Mouse (Mus musculus): ENCODE data around the gene Cx3cl1.

Gene Cx3cl1

DNA sequence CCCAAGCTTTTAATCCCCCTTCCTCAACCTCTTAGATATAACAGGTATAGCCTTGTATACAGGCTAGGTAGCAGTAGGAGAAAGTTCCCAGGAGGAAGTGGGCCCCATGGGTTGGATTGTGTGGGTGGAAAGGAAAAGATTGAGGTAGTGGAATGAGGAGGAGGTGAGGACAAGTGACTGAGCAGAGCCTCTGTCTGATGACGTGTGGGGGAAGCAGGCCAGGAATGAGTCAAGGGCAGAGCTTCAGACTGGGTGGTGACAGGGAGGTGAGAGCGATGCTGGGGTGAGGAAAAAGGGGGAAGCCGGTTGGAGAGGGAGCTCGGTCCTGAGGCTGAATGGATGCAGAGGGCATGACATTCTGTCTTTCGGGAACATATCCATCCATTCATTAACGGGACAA, 31.7 kb downstream of the Cx3cl1 start:
- DNase-seq = no peak

- no peak for DNase-seq
Observed at GRCm38 (mm10) chr8:94804546-94805340, 32.9 kb downstream of the Cx3cl1 start.

DNA sequence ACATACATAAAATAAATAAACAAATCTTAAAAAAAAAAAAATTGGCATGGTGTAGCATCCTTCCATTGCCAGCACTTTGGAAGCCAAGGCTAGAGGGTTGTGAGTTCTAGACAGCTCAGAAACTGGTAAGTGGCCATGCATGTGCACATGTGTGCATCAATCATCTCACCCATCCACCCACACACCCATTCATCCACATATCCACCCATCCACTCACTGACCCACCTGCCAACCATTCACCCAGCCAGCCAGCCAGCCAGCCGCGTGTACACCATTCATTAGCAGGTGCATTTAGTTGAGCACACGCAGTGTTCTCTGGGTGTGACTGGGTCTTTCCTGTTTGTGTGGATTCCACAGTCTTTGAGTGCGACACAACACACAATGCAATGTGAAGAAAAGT, 34.0 kb downstream of the Cx3cl1 start:
- DNase-seq = no peak

- DNase-seq = no peak
Observed at GRCm38 (mm10) chr8:94807506-94807905, 35.7 kb downstream of the Cx3cl1 start.

- no peak for DNase-seq
Observed at GRCm38 (mm10) chr8:94808372-94808771, 36.6 kb downstream of the Cx3cl1 start.

- no peak for DNase-seq
Observed at GRCm38 (mm10) chr8:94810153-94810552, 38.3 kb downstream of the Cx3cl1 start, which contains the start of gene Ccl17. TSS of gene Ccl17 (plus strand) at chr8:94810453.

DNA sequence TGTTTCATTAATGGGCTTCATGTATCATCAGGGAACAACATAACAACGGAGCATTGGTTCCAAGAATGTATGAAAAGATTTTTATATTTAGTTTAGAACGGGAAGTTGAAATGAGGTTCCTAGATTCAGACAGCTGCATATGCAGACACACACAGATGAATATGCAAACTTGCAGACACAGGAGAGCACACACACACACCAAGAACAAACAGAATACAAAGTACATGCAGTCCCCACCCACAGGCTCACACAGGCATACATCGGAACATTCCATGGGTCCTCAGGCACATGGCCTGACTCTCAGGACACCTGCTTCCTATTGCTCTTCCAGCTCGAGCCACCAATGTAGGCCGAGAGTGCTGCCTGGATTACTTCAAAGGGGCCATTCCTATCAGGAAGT, 39.0 kb downstream of the Cx3cl1 start:
- DNase-seq = no peak

DNA sequence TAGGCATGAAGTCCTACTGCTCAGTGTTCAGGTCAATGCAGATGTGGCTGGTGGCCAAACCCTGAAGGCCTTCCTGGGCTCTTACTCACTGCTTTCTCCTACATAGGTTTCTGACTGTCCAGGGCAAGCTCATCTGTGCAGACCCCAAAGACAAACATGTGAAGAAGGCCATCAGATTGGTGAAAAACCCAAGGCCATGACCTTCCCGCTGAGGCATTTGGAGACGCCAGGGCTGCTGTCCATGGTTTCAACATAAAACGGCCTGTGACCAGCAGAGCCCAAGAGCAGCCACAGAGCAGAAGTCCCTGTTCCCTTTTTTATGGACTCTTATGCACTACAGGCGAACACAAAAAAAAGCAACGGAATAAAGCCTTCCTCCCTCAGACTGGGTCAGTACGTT, 39.8 kb downstream of the Cx3cl1 start:
- DNase-seq = no peak

- peak; percentile 85 for DNase-seq
Observed at GRCm38 (mm10) chr8:94812645-94813098, 40.9 kb downstream of the Cx3cl1 start.

GRCm38 (mm10) chr8:94814556-94814955, 42.7 kb downstream of the Cx3cl1 start:
- no peak for DNase-seq

- no peak for DNase-seq
Observed at GRCm38 (mm10) chr8:94817933-94818332, 46.1 kb downstream of the Cx3cl1 start.

DNA sequence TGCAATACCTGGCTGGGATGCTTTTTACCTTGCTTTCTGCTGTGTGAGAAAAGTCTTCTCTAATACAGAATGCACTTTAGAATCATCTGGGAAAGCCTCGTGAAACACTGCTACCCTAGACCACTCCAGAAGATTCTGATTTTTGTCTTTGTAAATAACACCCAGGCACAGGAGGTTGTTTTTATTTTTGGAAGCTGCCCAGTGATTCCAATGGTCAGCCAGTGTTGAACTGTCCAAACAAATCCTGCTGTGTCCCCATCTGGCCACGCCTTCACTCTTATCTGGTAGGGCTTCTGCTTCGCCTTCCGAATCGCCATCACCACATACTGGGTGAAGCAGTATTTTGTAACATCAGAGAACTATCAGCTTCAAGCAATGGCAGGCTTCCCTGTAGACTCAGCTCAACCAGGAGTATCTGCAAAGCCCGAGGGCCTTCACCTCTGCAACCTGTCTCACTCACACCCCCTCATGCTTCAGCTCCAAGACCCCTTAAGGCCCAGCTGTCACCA, 47.9 kb downstream of the Cx3cl1 start:
- DNase-seq = no peak

GRCm38 (mm10) chr8:94820553-94820952, 48.7 kb downstream of the Cx3cl1 start:
- no peak for DNase-seq

DNA sequence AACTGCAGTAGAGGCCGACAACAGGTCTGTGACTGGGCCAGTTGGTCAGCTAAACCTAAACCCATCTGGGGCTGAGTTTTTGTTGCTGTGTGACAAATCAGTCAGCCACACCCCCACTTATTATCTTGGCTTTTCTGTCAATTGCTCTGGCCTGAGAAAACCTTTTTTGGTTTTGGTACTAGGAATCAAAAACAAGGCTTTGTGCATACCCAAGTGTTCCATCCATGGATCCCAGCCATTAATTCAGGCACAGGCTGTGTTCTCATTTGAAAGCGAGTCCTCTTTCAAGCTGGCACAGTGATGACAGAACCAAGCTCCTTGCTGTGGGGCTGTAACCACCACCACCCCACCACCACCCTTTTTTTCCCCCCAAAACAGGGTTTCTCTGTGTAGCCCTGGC, 49.6 kb downstream of the Cx3cl1 start:
- no peak for DNase-seq

DNA sequence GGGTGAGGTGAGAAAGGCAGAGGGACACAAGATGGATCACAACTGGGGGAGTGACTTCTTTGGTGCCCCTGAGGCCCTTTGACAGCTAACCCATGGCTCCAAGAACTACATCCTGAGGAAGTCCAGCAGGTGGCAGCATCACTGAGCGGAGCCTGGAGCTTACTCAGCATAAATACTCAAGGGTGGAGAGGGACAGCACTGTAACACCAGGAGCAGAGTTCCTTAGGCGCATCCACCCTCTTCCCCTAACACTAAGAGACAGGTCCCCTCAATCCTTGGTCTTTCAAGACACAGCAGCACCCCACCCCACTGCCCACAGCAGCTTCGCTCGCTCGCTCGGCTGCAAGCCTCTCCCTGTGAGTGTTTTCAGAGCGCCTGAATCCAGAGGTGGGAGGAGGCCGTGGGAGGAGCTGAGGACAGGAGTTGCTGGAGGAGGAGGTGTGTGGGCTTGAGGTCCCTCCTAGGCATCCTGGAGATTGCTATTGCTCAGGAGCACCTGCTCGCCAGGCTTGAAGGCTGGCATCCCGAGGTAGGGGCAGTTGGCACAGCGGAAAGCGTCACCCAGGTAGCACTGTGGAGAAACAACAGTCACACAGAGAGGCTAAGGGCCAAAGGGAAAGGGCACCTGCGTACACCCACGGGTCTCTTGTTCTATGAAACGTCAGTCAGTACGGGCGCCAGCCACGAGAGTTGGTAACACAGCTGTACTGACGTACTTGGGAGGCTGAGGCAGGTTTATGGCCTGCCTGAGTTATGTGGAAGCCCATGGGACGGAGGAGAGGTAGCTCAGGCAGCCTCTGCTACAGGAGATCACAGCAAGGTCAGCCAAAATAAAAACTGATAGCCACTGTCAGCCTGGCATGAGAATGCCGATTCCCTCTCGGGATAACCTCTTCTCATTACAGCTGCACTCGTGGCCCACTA, 51.1 kb downstream of the Cx3cl1 start:
- no peak for DNase-seq

GRCm38 (mm10) chr8:94825170-94825569, 53.4 kb downstream of the Cx3cl1 start:
- DNase-seq = no peak

DNA sequence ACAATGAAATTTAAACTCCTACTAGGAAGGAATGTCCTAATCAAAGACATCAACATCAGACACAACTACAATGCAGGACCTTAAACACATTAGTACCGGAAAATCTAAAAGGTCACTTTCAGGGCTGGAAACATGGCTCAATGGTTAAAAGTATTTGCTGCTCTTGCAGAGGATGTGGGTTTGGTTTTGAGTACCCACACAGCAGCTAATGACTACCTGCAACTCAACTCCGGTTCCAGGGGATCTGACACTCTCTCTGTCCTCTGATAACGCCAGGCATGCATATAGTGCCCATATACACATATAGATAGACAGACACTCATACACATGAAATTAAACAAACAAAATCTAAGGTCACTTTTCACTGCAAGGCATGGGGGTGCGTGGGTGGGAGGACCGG, 54.4 kb downstream of the Cx3cl1 start:
- DNase-seq = no peak

- DNase-seq = no peak
Observed at GRCm38 (mm10) chr8:94828284-94828683, 56.5 kb downstream of the Cx3cl1 start.

Data from cerebellum, adult 11 months (tissue).